Mouse (Mus musculus) liver, postnatal 0 days (tissue): Measurements from ENCODE around the gene Ripply3.

ENCODE experiments used
- CTCF ChIP-seq: sonication (generic); IDR thresholded peaks from 2 replicates; pipeline ENCODE4 v1.5.1; 2016; ENCODE audit warnings: antibody characterized with exemption, low read depth
- EP300 ChIP-seq: IDR thresholded peaks from 2 replicates; pipeline ENCODE4 v1.6.1; 2016; ENCODE audit warnings: antibody characterized with exemption, low read depth, mild to moderate bottlenecking

DNA sequence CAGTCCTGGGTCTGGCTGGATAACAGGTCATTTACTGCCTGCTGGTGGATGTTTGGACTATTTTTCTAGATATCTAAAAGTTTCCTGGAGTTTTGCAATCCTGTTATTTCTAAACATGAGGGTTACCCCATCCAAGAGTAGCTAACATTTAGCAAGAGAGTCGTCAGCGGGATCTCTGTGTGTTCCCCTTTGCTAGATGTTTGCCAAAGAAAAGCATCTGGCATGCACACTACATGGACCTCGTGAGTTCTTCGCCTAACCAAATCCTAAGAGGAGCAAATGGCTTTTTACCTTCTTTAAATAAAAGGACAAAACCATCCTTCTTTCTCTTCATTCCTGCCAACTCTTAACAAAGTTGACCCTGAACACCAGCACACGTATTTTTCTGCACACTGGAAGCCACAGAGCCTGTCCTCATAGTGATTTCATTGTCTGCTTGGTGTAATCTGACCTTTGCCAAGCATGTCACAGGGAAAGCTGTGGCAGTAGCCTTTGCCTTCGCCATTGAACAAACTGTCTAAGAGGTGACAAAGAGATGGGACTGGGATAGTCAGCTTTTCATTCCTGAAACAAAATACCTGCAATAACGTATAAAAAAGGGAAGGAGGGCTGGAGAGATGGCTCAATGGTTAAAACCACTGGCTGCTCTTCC, 19.0 kb downstream of the Ripply3 start:
- TF ChIP-seq CTCF (peak; percentile 44), EP300 (no peak; the same call in 1 of the 2 replicates)
